Mouse (Mus musculus): ENCODE measurements around the gene Hist1h3c. TPM values are rescaled to one million over a fixed set of nuclear protein-coding genes. Genes with fewer than 3 reads are reported as not detected.
"Not testable (repeated sequence)": the region's sequence is repeated elsewhere in the genome, so short reads cannot be mapped to it uniquely, and the experiment has no call there.

Gene Hist1h3c
- polyA plus RNA-seq, 1 experiment from 2014 or later = 9.2 TPM

GRCm38 (mm10) chr13:23702801-23703200, 42.6 kb downstream of the Hist1h3c start:
- H3K27ac ChIP-seq (ENCODE audit: low read depth, low read length); H3K27me3 ChIP-seq (ENCODE audit: control insufficient read depth, insufficient read depth, low read length); H3K4me3 ChIP-seq (ENCODE audit: low read depth, low read length); H3K4me2 ChIP-seq; H3K9ac ChIP-seq (ENCODE audit: low read length); DNase-seq (ENCODE audit: low spot score, missing footprints); H3K36me3 ChIP-seq (ENCODE audit: control insufficient read depth, insufficient read depth, low read length); ATAC-seq (ENCODE audit: low FRiP score); H3K4me1 ChIP-seq (ENCODE audit: control insufficient read depth, insufficient read depth, low read length); H3K9me3 ChIP-seq (ENCODE audit: control insufficient read depth, low read length): not testable (repeated sequence)
- 90% methylated on average over 2 of the region's 2 CpGs for WGBS

- no peaks in the 10 kb centered on the region for H3K36me3 ChIP-seq (ENCODE audit: control insufficient read depth, insufficient read depth, low read length)
- H3K27me3 ChIP-seq (ENCODE audit: control insufficient read depth, insufficient read depth, low read length) = no peaks in the 10 kb centered on the region
- H3K4me2 ChIP-seq = no peak overlapping the region
- ATAC-seq (ENCODE audit: low FRiP score) (no peak), DNase-seq (ENCODE audit: low spot score, missing footprints) (no peak)
- no peaks in the 10 kb centered on the region for H3K9me3 ChIP-seq (ENCODE audit: control insufficient read depth, low read length)
- no peak overlapping the region for H3K27ac ChIP-seq (ENCODE audit: low read depth, low read length)
- H3K4me1 ChIP-seq (ENCODE audit: control insufficient read depth, insufficient read depth, low read length) = peaks cover 6% of the 10 kb centered on the region; the same call in 1 of the 2 replicates
- H3K4me3 ChIP-seq (ENCODE audit: low read depth, low read length) = no peak overlapping the region
- 88% methylated on average over 4 of the region's 4 CpGs for WGBS
- no peak overlapping the region for H3K9ac ChIP-seq (ENCODE audit: low read length)
Measured at GRCm38 (mm10) chr13:23702220-23702619, 43.2 kb downstream of the Hist1h3c start.

GRCm38 (mm10) chr13:23700786-23701520, 44.4 kb downstream of the Hist1h3c start:
- Histone ChIP-seq H3K9ac (ENCODE audit: low read length) (0 out of 2 replicates have a peak overlapping the region, but pooled peaks have one; percentile 16), H3K4me1 (ENCODE audit: control insufficient read depth, insufficient read depth, low read length) (peaks cover 6% of the 10 kb centered on the region; the same call in 1 of the 2 replicates), H3K27me3 (ENCODE audit: control insufficient read depth, insufficient read depth, low read length) (no peaks in the 10 kb centered on the region), H3K9me3 (ENCODE audit: control insufficient read depth, low read length) (no peaks in the 10 kb centered on the region), H3K4me2 (no peak overlapping the region), H3K27ac (ENCODE audit: low read depth, low read length) (no peak overlapping the region), H3K4me3 (ENCODE audit: low read depth, low read length) (no peak overlapping the region), H3K36me3 (ENCODE audit: control insufficient read depth, insufficient read depth, low read length) (no peaks in the 10 kb centered on the region)
- ATAC-seq (ENCODE audit: low FRiP score) (peak; percentile 49; the same call in 1 of the 2 replicates), DNase-seq (ENCODE audit: low spot score, missing footprints) (peak; percentile 91)
- 30% methylated on average over 8 of the region's 8 CpGs for WGBS

- no peak overlapping the region for H3K4me3 ChIP-seq (ENCODE audit: low read depth, low read length)
- no peaks in the 10 kb centered on the region for H3K9me3 ChIP-seq (ENCODE audit: control insufficient read depth, low read length)
- 75% methylated on average over 3 of the region's 3 CpGs for WGBS
- no peak overlapping the region for H3K4me2 ChIP-seq
- H3K27ac ChIP-seq (ENCODE audit: low read depth, low read length) = no peak overlapping the region
- peaks cover 6% of the 10 kb centered on the region; the same call in 1 of the 2 replicates for H3K4me1 ChIP-seq (ENCODE audit: control insufficient read depth, insufficient read depth, low read length)
- H3K9ac ChIP-seq (ENCODE audit: low read length) = no peak overlapping the region
- ATAC-seq (ENCODE audit: low FRiP score) (no peak), DNase-seq (ENCODE audit: low spot score, missing footprints) (no peak)
- H3K27me3 ChIP-seq (ENCODE audit: control insufficient read depth, insufficient read depth, low read length) = no peaks in the 10 kb centered on the region
- H3K36me3 ChIP-seq (ENCODE audit: control insufficient read depth, insufficient read depth, low read length) = no peaks in the 10 kb centered on the region
Measured at GRCm38 (mm10) chr13:23699767-23700166, 45.6 kb downstream of the Hist1h3c start.

GRCm38 (mm10) chr13:23698996-23699395, 46.4 kb downstream of the Hist1h3c start:
- DNase-seq (ENCODE audit: low spot score, missing footprints) (no peak), ATAC-seq (ENCODE audit: low FRiP score) (no peak)
- H3K9ac ChIP-seq (ENCODE audit: low read length) = no peak overlapping the region; the same call in 1 of the 2 replicates
- H3K36me3 ChIP-seq (ENCODE audit: control insufficient read depth, insufficient read depth, low read length) = no peaks in the 10 kb centered on the region
- peaks cover 6% of the 10 kb centered on the region; the same call in 1 of the 2 replicates for H3K4me1 ChIP-seq (ENCODE audit: control insufficient read depth, insufficient read depth, low read length)
- peak overlapping the region; percentile 71 for H3K27ac ChIP-seq (ENCODE audit: low read depth, low read length)
- no peaks in the 10 kb centered on the region for H3K27me3 ChIP-seq (ENCODE audit: control insufficient read depth, insufficient read depth, low read length)
- WGBS = 55% methylated on average over 6 of the region's 6 CpGs
- H3K4me2 ChIP-seq = peak overlapping the region; percentile 6; the same call in 1 of the 2 replicates
- no peaks in the 10 kb centered on the region for H3K9me3 ChIP-seq (ENCODE audit: control insufficient read depth, low read length)
- H3K4me3 ChIP-seq (ENCODE audit: low read depth, low read length) = no peak overlapping the region

- ATAC-seq (ENCODE audit: low FRiP score) = peak; percentile 97
- peak within 1 kb of the TSS; percentile 68 for H3K4me2 ChIP-seq
- peak within 1 kb of the TSS; percentile 39 for H3K4me3 ChIP-seq (ENCODE audit: low read depth, low read length)
- peak; percentile 100 for DNase-seq (ENCODE audit: low spot score, missing footprints)
- H3K4me1 ChIP-seq (ENCODE audit: control insufficient read depth, insufficient read depth, low read length) = peaks cover 6% of the 10 kb centered on the region; the same call in 1 of the 2 replicates
- H3K9me3 ChIP-seq (ENCODE audit: control insufficient read depth, low read length) = no peaks in the 10 kb centered on the region
- WGBS = 0% methylated on average over 21 of the region's 22 CpGs
- no peaks in the 10 kb centered on the region for H3K36me3 ChIP-seq (ENCODE audit: control insufficient read depth, insufficient read depth, low read length)
- peak within 1 kb of the TSS; percentile 69 for H3K9ac ChIP-seq (ENCODE audit: low read length)
- peak within 1 kb of the TSS; percentile 87 for H3K27ac ChIP-seq (ENCODE audit: low read depth, low read length)
- H3K27me3 ChIP-seq (ENCODE audit: control insufficient read depth, insufficient read depth, low read length) = no peaks in the 10 kb centered on the region
Measured at GRCm38 (mm10) chr13:23698300-23698693, 47.1 kb downstream of the Hist1h3c start, which contains the start of gene Hist1h4c. TSS of gene Hist1h4c (minus strand) at chr13:23698454.

GRCm38 (mm10) chr13:23697491-23698299, 47.7 kb downstream of the Hist1h3c start:
- 2% methylated on average over 24 of the region's 32 CpGs for WGBS
- peak; percentile 96 for DNase-seq (ENCODE audit: low spot score, missing footprints)

GRCm38 (mm10) chr13:23696061-23696474, 49.3 kb downstream of the Hist1h3c start:
- DNase-seq (ENCODE audit: low spot score, missing footprints) = no peak

More at GRCm38 (mm10) chr13:23697491-23698299, 47.7 kb downstream of the Hist1h3c start:
- Histone ChIP-seq H3K9me3 (ENCODE audit: control insufficient read depth, low read length) (no peaks in the 10 kb centered on the region), H3K4me3 (ENCODE audit: low read depth, low read length) (peak overlapping the region; percentile 39), H3K9ac (ENCODE audit: low read length) (peak overlapping the region; percentile 69), H3K27me3 (ENCODE audit: control insufficient read depth, insufficient read depth, low read length) (no peaks in the 10 kb centered on the region), H3K4me1 (ENCODE audit: control insufficient read depth, insufficient read depth, low read length) (peaks cover 6% of the 10 kb centered on the region; the same call in 1 of the 2 replicates), H3K4me2 (peak overlapping the region; percentile 68), H3K27ac (ENCODE audit: low read depth, low read length) (peak overlapping the region; percentile 87), H3K36me3 (ENCODE audit: control insufficient read depth, insufficient read depth, low read length) (no peaks in the 10 kb centered on the region)
- ATAC-seq (ENCODE audit: low FRiP score) = peak; percentile 12

More at GRCm38 (mm10) chr13:23696061-23696474, 49.3 kb downstream of the Hist1h3c start:
- Histone ChIP-seq H3K27me3 (ENCODE audit: control insufficient read depth, insufficient read depth, low read length) (no peaks in the 10 kb centered on the region), H3K9ac (ENCODE audit: low read length) (no peak overlapping the region), H3K27ac (ENCODE audit: low read depth, low read length) (no peak overlapping the region), H3K9me3 (ENCODE audit: control insufficient read depth, low read length) (no peaks in the 10 kb centered on the region), H3K4me3 (ENCODE audit: low read depth, low read length) (no peak overlapping the region), H3K4me2 (no peak overlapping the region), H3K4me1 (ENCODE audit: control insufficient read depth, insufficient read depth, low read length) (peaks cover 6% of the 10 kb centered on the region; the same call in 1 of the 2 replicates), H3K36me3 (ENCODE audit: control insufficient read depth, insufficient read depth, low read length) (no peaks in the 10 kb centered on the region)
- WGBS = 61% methylated on average over 15 of the region's 15 CpGs
- no peak for ATAC-seq (ENCODE audit: low FRiP score)

All from midbrain, embryonic 11.5 days (tissue).